Mouse (Mus musculus): ENCODE data around the gene Phox2b. TPM values are rescaled to one million over a fixed set of nuclear protein-coding genes. Genes with fewer than 3 reads are reported as not detected.

Gene Phox2b
- polyA plus RNA-seq (2015; fragmentation: Nextera tagmentation; extraction: Ambion mirVana): 32.3 and 38.4 TPM in 2 replicates

DNA sequence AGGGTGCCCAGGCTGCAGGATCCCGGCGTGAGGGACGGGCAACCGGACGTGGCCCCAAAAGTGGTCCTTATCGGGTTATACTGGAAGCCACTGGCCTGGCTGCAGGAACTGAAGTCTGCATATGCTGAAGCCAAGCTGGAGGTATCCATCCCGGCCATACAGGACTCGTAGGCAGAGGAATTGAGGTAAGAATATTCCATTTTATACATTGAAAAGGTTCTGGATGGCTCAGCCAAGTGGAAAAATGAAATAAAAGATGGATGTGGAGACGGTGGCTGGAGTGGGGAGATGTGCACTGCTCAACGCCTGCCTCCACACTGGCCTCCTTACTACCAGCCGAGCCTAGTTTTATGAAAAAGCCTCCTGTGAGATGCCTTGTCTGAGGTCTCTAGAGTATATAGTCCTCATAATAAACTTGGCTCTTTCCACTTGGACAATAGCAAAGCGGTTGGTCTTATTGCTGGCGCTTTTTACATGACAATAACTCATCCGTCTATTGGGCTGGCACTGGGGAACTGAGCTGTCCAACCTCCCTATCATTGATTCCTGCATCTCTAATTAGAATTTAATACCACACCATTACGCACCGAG lies at the start of gene Phox2b:
TSS of gene Phox2b (minus strand) at position 569 of the 591 bp plus-strand sequence.
- ATAC-seq (ENCODE audit: low FRiP score): peak; percentile 60; the same call in 1 of the 2 replicates
- H3K4me3 ChIP-seq: peak within 1 kb of the TSS; percentile 30
- no peaks in the 10 kb centered on the region for H3K9me3 ChIP-seq

DNA sequence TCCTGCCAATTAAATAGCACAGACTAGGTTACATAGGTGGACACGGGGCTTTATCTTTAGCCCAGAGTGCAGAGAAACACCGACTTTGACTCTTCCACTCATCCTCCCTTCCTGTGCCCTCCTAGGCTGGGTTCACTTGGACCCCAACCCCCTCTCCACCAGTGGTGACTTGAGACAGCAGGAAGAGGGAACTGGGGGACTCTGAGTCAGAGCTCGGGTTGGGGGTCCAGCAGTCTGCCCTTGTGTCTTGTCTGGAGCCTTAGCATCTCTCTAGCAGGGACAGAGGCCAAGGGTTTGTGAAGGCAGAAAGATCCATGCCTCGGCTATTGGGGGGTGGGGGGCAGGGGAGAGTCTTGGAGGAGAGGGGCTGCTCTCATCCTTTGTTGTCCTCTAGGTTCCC lies 43.5 kb upstream of the Phox2b start:
- Histone ChIP-seq H3K9me3 (no peaks in the 10 kb centered on the region), H3K27me3 (peaks cover 13% of the 10 kb centered on the region), H3K9ac (no peak overlapping the region), H3K27ac (no peak overlapping the region), H3K4me1 (replicated peaks) (peaks cover 22% of the 10 kb centered on the region), H3K36me3 (no peaks in the 10 kb centered on the region), H3K4me3 (no peak overlapping the region), H3K4me2 (no peak overlapping the region)
- no peak for ATAC-seq (ENCODE audit: low FRiP score)
- 77% methylated on average over 4 of the region's 4 CpGs for WGBS

More for the DNA sequence above, at the start of gene Phox2b:
- under 1% methylated on average over 16 of the region's 16 CpGs for WGBS
- H3K27me3 ChIP-seq: peaks cover 93% of the 10 kb centered on the region
- H3K36me3 ChIP-seq: no peaks in the 10 kb centered on the region
- peak within 1 kb of the TSS; percentile 60 for H3K9ac ChIP-seq
- peak within 1 kb of the TSS; percentile 27; the same call in 1 of the 2 replicates for H3K4me2 ChIP-seq
- peak within 1 kb of the TSS; percentile 82 for H3K27ac ChIP-seq
- peaks cover 8% of the 10 kb centered on the region for H3K4me1 ChIP-seq (replicated peaks)

DNA sequence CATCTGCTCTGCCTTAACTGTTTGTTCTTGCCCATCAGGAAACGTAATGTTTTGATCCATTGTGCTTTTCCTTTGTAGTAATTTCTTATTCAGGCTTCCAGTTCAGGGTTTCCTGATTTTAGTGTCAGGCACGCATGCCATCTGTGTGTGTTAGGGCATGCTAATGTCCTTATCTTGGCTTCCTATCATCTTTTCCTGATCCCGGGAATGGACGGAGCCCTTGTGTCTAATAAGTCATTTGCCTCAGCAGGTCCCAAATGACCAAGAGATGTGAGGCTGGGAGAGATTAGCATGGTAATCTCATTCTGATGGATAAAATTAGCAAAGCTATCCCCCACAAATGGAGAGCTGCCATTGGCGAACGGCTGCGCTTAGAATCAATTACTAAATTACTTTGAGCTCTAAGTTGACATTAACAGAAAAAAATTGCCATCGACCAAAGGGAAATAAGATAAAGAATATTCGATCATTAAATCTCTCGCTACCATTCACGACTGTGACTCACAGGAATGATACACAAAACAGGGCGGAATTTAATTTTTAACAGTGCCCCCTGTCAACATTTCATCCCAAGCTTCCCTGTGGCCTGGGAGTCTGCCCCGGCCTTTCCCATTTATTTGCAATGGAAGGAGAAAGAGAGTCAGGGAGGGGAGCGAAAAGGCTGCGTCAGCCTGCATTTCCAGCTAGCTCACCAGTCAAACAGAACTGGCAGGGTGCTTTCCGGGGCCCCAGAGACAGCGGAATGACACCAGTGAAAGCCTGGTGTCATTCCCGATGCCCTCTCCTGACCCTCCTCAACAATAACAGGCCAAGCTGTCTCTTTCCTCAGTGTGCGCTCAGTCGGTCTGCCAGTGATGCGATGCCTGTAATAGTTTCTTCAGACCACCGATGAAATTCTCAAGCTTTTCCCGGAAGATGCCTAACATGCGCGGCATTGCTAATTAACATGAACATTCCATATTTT lies 40.2 kb upstream of the Phox2b start:
- Histone ChIP-seq H3K36me3 (no peaks in the 10 kb centered on the region), H3K27ac (peak overlapping the region; percentile 74), H3K9ac (no peak overlapping the region), H3K4me2 (peak overlapping the region; percentile 43), H3K4me3 (peak overlapping the region; percentile 19; the same call in 1 of the 2 replicates), H3K9me3 (no peaks in the 10 kb centered on the region), H3K27me3 (peaks cover 22% of the 10 kb centered on the region), H3K4me1 (replicated peaks) (peaks cover 30% of the 10 kb centered on the region)
- WGBS: 20% methylated on average over 25 of the region's 25 CpGs
- peak; percentile 26; the same call in 1 of the 2 replicates for ATAC-seq (ENCODE audit: low FRiP score)

DNA sequence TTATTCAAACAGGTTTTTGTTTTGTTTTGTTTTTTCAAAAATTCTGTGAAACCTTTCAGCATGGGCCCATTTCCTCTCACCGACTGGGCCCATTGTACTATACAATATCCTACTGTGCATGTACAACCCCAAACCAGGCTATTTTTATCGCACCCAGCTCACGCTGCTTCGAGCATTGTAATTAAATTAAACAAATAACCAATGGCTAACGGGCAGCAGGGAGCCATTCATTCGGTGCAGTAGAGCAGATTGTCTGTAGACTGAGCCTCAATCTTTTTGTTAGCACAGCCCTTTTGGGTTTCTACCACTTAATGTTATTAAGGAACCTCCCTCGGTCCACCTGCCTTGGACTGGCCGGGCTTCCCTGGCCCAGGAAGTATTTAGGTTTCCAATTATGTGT lies 39.5 kb upstream of the Phox2b start:
- WGBS: 8% methylated on average over 8 of the region's 8 CpGs

DNA sequence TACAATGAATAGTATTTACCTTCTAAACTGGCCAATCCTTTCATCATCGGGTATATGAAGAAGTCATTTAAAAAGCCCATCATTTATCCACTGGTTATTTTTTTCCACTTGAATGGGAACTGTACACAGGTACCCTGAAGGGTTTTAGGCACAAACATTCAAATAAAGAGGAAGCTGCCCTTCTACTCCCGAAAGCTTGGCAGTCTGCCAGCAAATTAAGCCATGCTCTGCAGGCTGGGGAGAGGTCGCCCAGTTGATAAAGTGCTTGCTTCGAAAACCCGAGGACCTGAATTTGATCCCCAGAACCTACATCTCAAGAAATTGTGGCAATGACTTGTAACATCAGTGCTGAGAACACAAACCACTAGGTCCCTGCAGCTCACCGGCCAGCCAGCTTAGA lies 35.6 kb upstream of the Phox2b start:
- H3K4me3 ChIP-seq: no peak overlapping the region
- no peak overlapping the region for H3K9ac ChIP-seq
- ATAC-seq (ENCODE audit: low FRiP score): no peak
- H3K4me1 ChIP-seq (replicated peaks): peaks cover 27% of the 10 kb centered on the region
- no peaks in the 10 kb centered on the region for H3K36me3 ChIP-seq
- no peaks in the 10 kb centered on the region for H3K9me3 ChIP-seq
- no peak overlapping the region for H3K27ac ChIP-seq
- no peak overlapping the region for H3K4me2 ChIP-seq
- WGBS: 33% methylated on average over 6 of the region's 6 CpGs
- peaks cover 9% of the 10 kb centered on the region; the same call in 1 of the 2 replicates for H3K27me3 ChIP-seq

More for the DNA sequence above, 39.5 kb upstream of the Phox2b start:
- Histone ChIP-seq H3K36me3 (no peaks in the 10 kb centered on the region), H3K4me1 (replicated peaks) (peaks cover 32% of the 10 kb centered on the region), H3K9me3 (no peaks in the 10 kb centered on the region), H3K27ac (peak overlapping the region; percentile 74), H3K4me3 (no peak overlapping the region), H3K4me2 (peak overlapping the region; percentile 43), H3K27me3 (peaks cover 18% of the 10 kb centered on the region), H3K9ac (no peak overlapping the region)
- peak; percentile 63 for ATAC-seq (ENCODE audit: low FRiP score)

DNA sequence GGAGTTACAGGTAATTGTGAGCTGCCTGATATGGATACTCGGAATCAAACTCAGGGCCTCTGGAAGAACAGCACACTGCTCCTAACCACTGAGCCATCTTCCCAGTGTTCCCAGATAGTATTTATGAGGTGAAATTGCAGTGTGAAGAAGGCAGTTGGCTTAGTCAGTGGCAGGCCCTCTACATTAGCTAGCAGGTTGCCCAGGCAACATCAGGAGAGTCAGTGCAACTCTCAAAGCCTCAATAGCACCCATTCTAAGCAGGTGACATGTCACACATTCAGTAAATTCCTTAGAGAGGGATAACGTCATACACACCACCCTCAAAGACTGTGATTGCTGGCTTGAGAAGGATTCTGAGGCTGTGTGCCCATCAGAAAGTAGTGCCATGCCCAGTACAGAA lies 32.6 kb upstream of the Phox2b start:
- Histone ChIP-seq H3K4me2 (no peak overlapping the region), H3K9ac (no peak overlapping the region), H3K9me3 (no peaks in the 10 kb centered on the region), H3K27ac (no peak overlapping the region), H3K27me3 (peaks cover 5% of the 10 kb centered on the region; the same call in 1 of the 2 replicates), H3K4me1 (replicated peaks) (peaks cover 9% of the 10 kb centered on the region), H3K4me3 (no peak overlapping the region), H3K36me3 (no peaks in the 10 kb centered on the region)
- WGBS: 57% methylated on average over 2 of the region's 2 CpGs
- ATAC-seq (ENCODE audit: low FRiP score): no peak

DNA sequence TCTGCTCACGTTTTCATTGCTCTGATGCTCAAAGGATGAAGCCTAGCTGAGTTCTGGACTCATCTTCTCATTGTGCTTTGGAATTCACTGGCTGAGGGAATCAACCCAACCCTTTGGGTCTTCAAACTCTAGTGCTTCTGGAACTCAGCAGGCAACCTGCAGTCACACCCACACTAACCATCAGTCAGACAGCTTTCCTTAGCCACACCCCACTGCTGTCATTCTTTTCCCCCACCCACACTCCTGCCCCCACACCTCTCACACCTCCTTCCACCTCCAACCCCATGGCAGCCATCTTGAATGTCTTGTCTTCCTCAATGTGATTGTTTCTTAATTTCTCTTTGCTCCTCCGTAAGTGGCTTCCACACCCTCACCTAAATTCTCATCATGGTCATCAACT lies 7.2 kb upstream of the Phox2b start:
- Histone ChIP-seq H3K9me3 (no peaks in the 10 kb centered on the region), H3K4me2 (no peak overlapping the region), H3K9ac (no peak overlapping the region), H3K4me3 (no peak overlapping the region), H3K36me3 (no peaks in the 10 kb centered on the region), H3K27me3 (peaks cover 72% of the 10 kb centered on the region), H3K4me1 (replicated peaks) (no peaks in the 10 kb centered on the region), H3K27ac (no peak overlapping the region)
- no peak for ATAC-seq (ENCODE audit: low FRiP score)
- 97% methylated on average over 2 of the region's 2 CpGs for WGBS

DNA sequence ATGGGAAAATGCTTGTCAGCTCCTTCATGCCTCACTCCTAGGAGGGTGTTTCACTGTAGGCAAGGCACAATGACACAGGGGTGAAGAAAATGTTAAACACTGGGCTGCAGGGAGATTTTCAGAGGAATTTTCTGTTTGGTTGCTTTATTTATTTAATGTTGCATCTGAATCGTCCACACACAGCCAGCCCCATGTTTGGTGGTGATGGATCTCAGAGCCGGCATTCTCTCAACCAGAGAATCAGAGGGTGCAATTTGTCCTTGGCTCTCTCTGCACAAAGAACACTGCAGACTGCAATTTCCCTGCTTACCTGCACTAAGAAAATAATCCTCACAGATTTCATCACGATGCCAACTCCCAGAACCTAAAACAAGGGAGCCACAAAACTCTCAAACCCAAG lies 3.9 kb upstream of the Phox2b start:
- H3K4me2 ChIP-seq: no peak overlapping the region

DNA sequence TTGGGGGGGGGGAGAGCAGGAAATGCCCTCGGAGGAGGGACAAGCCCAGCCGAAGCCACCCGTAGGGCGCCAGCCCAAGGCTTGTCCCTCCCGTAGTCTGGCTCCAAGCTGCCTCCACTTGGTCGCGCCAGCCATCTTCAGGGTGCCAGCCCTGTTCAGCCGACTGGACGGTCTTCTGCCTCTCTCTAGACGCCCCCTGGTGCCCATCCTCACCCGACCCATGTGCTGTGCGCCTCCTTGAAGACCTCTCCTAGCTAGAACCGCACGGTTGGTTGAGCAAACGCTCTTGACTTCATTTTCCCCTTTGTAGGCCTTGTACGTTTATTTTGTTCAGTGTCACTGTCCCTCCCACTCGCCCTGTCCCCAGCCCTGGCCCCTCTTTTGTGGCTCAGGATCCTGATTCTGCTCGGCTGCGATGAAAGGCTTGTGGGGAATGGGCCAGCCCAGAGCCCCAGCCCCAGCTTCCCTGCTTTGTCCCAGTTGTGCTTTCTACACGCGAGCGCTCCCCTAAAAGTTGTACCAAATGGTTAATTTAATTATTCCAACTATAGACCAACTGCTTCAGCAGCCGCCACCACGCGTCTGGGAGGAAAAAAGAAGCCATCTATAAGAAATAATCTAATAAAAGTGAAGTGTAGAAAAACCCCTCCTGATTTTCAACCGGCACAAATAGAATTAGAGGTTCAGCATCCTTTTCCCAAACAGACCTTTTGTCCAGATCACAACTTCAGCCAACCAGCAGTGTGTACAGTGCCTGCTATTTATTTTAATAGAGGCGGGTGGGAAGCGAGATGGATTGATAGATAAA lies 2.9 kb upstream of the Phox2b start:
- ATAC-seq (ENCODE audit: low FRiP score): peak; percentile 68
- Histone ChIP-seq H3K4me1 (replicated peaks) (no peaks in the 10 kb centered on the region), H3K9ac (no peak overlapping the region), H3K27ac (peak overlapping the region; percentile 73), H3K27me3 (peaks cover 95% of the 10 kb centered on the region), H3K9me3 (no peaks in the 10 kb centered on the region), H3K4me2 (peak overlapping the region; percentile 15; the same call in 1 of the 2 replicates), H3K4me3 (no peak overlapping the region; the same call in 1 of the 2 replicates), H3K36me3 (no peaks in the 10 kb centered on the region)
- 1% methylated on average over 28 of the region's 28 CpGs for WGBS

More for the DNA sequence above, 3.9 kb upstream of the Phox2b start:
- peaks cover 93% of the 10 kb centered on the region for H3K27me3 ChIP-seq
- ATAC-seq (ENCODE audit: low FRiP score): no peak
- no peaks in the 10 kb centered on the region for H3K9me3 ChIP-seq
- no peaks in the 10 kb centered on the region for H3K36me3 ChIP-seq
- H3K4me1 ChIP-seq (replicated peaks): no peaks in the 10 kb centered on the region
- H3K9ac ChIP-seq: no peak overlapping the region
- WGBS: 6% methylated on average over 3 of the region's 3 CpGs
- H3K27ac ChIP-seq: no peak overlapping the region
- no peak overlapping the region for H3K4me3 ChIP-seq

DNA sequence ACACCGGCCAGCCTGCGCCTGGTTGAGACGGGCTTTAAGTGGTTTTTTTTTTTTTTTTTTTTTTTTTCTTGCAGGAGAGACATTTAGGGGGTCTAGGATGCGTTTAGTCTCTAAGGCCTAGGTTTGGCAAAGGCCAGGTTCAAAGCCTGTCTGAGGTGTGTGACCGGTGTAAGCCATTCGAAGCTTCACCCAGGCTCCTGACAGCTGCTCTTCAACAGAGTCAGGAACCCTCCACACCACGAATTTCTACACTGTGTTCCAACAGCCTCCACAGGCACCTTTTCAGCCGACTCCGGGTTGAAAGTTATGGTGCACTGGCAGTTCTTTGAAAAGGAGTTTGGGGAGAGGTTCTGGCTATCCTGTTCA lies 2.3 kb upstream of the Phox2b start:
- peak overlapping the region; percentile 29 for H3K4me2 ChIP-seq
- no peak; the same call in 1 of the 2 replicates for ATAC-seq (ENCODE audit: low FRiP score)
- no peak overlapping the region for H3K9ac ChIP-seq
- H3K4me3 ChIP-seq: no peak overlapping the region
- peaks cover 94% of the 10 kb centered on the region for H3K27me3 ChIP-seq
- H3K36me3 ChIP-seq: no peaks in the 10 kb centered on the region
- H3K9me3 ChIP-seq: no peaks in the 10 kb centered on the region
- WGBS: 1% methylated on average over 9 of the region's 9 CpGs
- peak overlapping the region; percentile 73 for H3K27ac ChIP-seq
- H3K4me1 ChIP-seq (replicated peaks): no peaks in the 10 kb centered on the region

DNA sequence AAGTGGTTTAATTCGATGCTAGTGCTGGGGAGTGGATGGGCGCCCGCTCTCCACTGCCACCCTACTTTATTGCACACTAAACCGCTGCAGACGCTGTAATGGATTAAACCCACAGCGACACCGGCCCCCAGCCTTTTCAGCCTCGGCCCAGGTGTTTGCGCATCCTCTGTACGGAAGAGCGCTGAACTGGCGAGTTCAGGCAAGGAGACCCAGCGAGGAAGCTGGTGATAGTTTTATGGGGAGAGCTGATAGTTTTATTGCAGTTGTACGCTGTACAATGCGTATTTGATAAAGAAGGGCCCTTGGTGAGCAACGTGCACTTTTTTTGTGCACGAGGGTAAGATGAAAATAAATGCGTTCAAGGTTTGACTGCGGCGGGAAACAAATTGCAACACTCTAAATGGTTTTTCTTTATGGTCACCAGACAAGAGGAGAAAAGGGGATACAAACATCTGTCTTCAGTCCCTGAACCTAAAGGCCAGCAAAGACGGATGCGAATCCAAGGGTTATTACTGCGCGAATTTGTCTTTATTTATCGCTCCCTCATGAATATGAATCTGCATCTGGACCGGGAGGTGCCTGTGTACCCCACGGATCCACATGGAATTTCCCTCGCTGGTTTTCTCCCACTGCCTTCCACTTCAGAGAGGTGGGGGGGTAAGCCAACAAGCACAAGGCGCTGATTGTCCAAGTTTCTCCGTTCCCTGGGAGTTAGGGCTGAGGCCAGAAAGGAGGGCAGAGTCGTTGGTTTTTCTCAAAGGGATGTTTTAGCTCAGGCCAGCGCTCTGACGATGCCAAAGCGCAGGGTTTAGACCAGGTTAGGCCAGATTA lies 1.7 kb upstream of the Phox2b start:
- peak overlapping the region; percentile 73 for H3K27ac ChIP-seq
- H3K4me2 ChIP-seq: peak overlapping the region; percentile 29
- no peak overlapping the region for H3K9ac ChIP-seq
- 0 out of 2 replicates have a peak overlapping the region, but pooled peaks have one; percentile 30 for H3K4me3 ChIP-seq
- no peak for ATAC-seq (ENCODE audit: low FRiP score)
- WGBS: 1% methylated on average over 34 of the region's 34 CpGs
- H3K4me1 ChIP-seq (replicated peaks): peaks cover 5% of the 10 kb centered on the region
- H3K27me3 ChIP-seq: peaks cover 94% of the 10 kb centered on the region
- no peaks in the 10 kb centered on the region for H3K36me3 ChIP-seq
- no peaks in the 10 kb centered on the region for H3K9me3 ChIP-seq

Measured in hindbrain, embryonic 13.5 days (tissue).